Mouse (Mus musculus) E14TG2a.4 (cell line): Measurements from ENCODE around the gene Ophn1.

Experiments
- H3K27me3 ChIP-seq: 2 replicates; pipeline ENCODE4 v1.6.1; 2014; ENCODE audit warnings: low read length, control low read depth; ENCODE audit not compliant: insufficient read depth
- H3K36me3 ChIP-seq: 2 replicates; pipeline ENCODE4 v1.6.1; 2014; ENCODE audit warnings: low read length, control low read depth; ENCODE audit not compliant: insufficient read depth
- H3K4me1 ChIP-seq: replicated peaks from 2 replicates; pipeline ENCODE4 v1.6.1; 2014; ENCODE audit warnings: low read depth, low read length, control low read depth
- H3K4me3 ChIP-seq: replicated peaks from 2 replicates; pipeline ENCODE4 v1.5.1; 2014; ENCODE audit warnings: mild to moderate bottlenecking, low read length
- H3K9me3 ChIP-seq: 2 replicates; pipeline ENCODE4 v1.6.1; 2014; ENCODE audit warnings: low read length, control low read depth
- CTCF ChIP-seq: conservative IDR thresholded peaks from 2 replicates; pipeline ENCODE4 v1.5.1; 2014; ENCODE audit warnings: low read length
- NANOG ChIP-seq: IDR thresholded peaks from 2 replicates; pipeline ENCODE4 v1.6.1; 2014; ENCODE audit warnings: borderline replicate concordance, low read length, mixed read lengths
- POU5F1 ChIP-seq: IDR thresholded peaks from 2 replicates; pipeline ENCODE4 v1.6.1; 2014; ENCODE audit warnings: low read length, borderline replicate concordance

Gene Ophn1

DNA sequence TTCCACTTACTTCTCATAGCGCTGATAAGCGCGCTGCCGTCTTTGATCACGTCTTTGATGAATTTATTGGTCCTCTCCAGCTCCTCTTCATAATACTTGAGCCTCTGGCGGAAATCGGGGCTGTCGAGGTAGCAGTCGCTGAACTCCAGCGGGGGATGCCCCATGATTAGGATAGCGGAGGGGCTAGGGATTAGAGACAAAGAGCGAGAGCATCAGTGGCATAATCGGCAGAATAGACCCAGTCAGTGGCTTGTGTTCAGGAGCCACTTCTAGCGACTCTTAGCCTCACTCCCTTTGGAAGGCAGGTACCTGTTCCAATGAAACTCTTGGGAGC is 786 bp downstream of the Ophn1 start:
- Histone ChIP-seq H3K9me3 (no peaks in the 10 kb centered on the region), H3K4me3 (peak overlapping the region; percentile 80), H3K27me3 (peaks cover 8% of the 10 kb centered on the region; the same call in 1 of the 2 replicates), H3K4me1 (no peaks in the 10 kb centered on the region), H3K36me3 (no peaks in the 10 kb centered on the region)
- TF ChIP-seq POU5F1, result no peak
- no peak for TF ChIP-seq CTCF
- TF ChIP-seq NANOG, result no peak

DNA sequence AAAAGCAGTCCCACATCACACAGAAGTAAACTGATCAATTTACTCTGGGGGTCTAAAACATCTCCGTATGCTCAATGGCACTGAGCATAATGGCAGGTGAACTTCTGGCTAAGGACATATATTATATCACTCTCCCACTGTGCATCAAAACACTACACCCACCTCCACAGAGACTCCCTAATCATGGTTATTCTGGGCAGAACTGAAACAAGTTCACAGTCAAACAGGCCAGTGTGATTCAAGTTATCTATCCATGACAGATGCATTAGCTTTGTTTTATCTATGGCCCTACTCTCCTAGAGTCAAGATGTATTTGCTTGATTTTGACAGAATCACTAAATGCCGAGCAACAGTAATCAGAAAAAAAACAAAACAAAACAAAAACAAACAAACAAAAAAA is 8.8 kb downstream of the Ophn1 start:
- no peaks in the 10 kb centered on the region for H3K36me3 ChIP-seq
- no peak overlapping the region for H3K4me3 ChIP-seq
- TF ChIP-seq CTCF, result no peak
- no peak for TF ChIP-seq POU5F1
- no peak for TF ChIP-seq NANOG
- H3K4me1 ChIP-seq, result no peaks in the 10 kb centered on the region
- H3K27me3 ChIP-seq, result no peaks in the 10 kb centered on the region
- H3K9me3 ChIP-seq, result no peaks in the 10 kb centered on the region

- Histone ChIP-seq H3K9me3 (no peaks in the 10 kb centered on the region), H3K27me3 (no peaks in the 10 kb centered on the region), H3K36me3 (no peaks in the 10 kb centered on the region), H3K4me3 (no peak overlapping the region), H3K4me1 (no peaks in the 10 kb centered on the region)
- TF ChIP-seq POU5F1 (no peak), CTCF (no peak), NANOG (no peak)
These were observed 9.7 kb downstream of the Ophn1 start for GRCm38 (mm10) chrX:98881085-98881484.

DNA sequence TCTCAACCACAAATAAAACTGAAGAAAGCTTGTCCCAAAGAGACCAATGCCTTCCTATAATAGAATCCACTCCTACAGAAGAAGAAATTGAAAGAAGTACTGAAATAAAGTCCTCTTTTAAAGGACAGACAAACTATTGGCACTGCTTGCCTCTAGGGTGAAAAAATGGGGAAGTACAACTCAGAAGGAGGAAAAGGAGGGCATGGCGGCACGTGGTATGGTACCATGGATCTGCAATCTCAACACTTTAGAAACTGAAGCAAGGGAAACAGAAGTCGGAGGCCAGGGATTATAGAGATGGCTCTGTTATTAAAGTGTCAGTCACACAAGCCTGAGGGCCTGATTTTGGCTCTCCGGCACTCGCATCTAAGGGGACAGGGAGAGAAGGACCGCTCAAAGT is 10.5 kb downstream of the Ophn1 start:
- H3K4me3 ChIP-seq, result no peak overlapping the region
- no peaks in the 10 kb centered on the region for H3K36me3 ChIP-seq
- H3K9me3 ChIP-seq, result no peaks in the 10 kb centered on the region
- no peaks in the 10 kb centered on the region for H3K27me3 ChIP-seq
- TF ChIP-seq CTCF, result no peak
- TF ChIP-seq NANOG, result no peak
- no peak for TF ChIP-seq POU5F1
- H3K4me1 ChIP-seq, result no peaks in the 10 kb centered on the region

DNA sequence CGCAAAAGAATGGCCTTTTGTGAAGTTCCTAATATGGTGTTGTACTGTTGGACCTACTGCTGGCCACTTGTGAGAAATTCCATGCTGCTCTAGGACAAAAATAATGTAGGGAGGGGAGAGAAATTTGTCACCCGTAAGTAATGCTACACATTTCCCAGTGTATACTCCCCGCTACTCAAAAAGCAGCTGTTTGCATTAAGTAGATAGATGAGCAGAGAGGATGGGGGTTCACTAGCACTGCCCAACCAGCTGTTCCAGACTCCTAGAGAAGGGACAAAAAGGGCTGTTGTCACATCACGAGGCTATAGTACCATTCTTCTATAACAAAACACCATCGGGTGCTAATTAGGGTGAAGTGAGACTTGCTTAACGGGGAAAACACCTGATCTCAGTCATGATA is 15.7 kb downstream of the Ophn1 start:
- Histone ChIP-seq H3K4me1 (no peaks in the 10 kb centered on the region), H3K36me3 (no peaks in the 10 kb centered on the region), H3K27me3 (no peaks in the 10 kb centered on the region), H3K4me3 (no peak overlapping the region), H3K9me3 (no peaks in the 10 kb centered on the region)
- no peak for TF ChIP-seq NANOG
- TF ChIP-seq POU5F1, result no peak
- no peak for TF ChIP-seq CTCF

GRCm38 (mm10) chrX:98874086-98874485 is 16.7 kb downstream of the Ophn1 start:
- H3K27me3 ChIP-seq, result no peaks in the 10 kb centered on the region
- no peaks in the 10 kb centered on the region for H3K4me1 ChIP-seq
- no peaks in the 10 kb centered on the region for H3K36me3 ChIP-seq
- no peaks in the 10 kb centered on the region for H3K9me3 ChIP-seq
- no peak for TF ChIP-seq CTCF
- TF ChIP-seq POU5F1, result no peak
- TF ChIP-seq NANOG, result no peak
- H3K4me3 ChIP-seq, result no peak overlapping the region

- Histone ChIP-seq H3K36me3 (no peaks in the 10 kb centered on the region), H3K27me3 (no peaks in the 10 kb centered on the region), H3K9me3 (no peaks in the 10 kb centered on the region), H3K4me1 (no peaks in the 10 kb centered on the region), H3K4me3 (no peak overlapping the region)
- TF ChIP-seq CTCF (no peak), NANOG (no peak), POU5F1 (no peak)
These were observed 18.8 kb downstream of the Ophn1 start for GRCm38 (mm10) chrX:98872064-98872463.

- no peaks in the 10 kb centered on the region for H3K27me3 ChIP-seq
- no peaks in the 10 kb centered on the region for H3K36me3 ChIP-seq
- TF ChIP-seq CTCF, result no peak
- no peak for TF ChIP-seq POU5F1
- TF ChIP-seq NANOG, result no peak
- H3K4me3 ChIP-seq, result no peak overlapping the region
- H3K4me1 ChIP-seq, result no peaks in the 10 kb centered on the region
- no peaks in the 10 kb centered on the region for H3K9me3 ChIP-seq
These were observed 20.3 kb downstream of the Ophn1 start for GRCm38 (mm10) chrX:98870541-98870940.

- H3K36me3 ChIP-seq, result no peaks in the 10 kb centered on the region
- TF ChIP-seq POU5F1, result no peak
- TF ChIP-seq NANOG, result no peak
- no peak for TF ChIP-seq CTCF
- H3K9me3 ChIP-seq, result no peaks in the 10 kb centered on the region
- no peaks in the 10 kb centered on the region for H3K27me3 ChIP-seq
- no peaks in the 10 kb centered on the region for H3K4me1 ChIP-seq
- H3K4me3 ChIP-seq, result no peak overlapping the region
These were observed 21.1 kb downstream of the Ophn1 start for GRCm38 (mm10) chrX:98869735-98870134.
